Mouse (Mus musculus): ENCODE measurements around the gene Neurod1. TPM values are rescaled to one million over a fixed set of nuclear protein-coding genes. Genes with fewer than 3 reads are reported as not detected.

Neurod1 gene
- polyA plus RNA-seq (2012; rRNA removed), result 11.8 and 14.5 TPM in 2 replicates

GRCm38 (mm10) chr2:79456575-79457349, at the start of gene Neurod1, which contains the start of gene Cerkl:
Neurod1 (minus strand) TSS chr2:79456751.
Cerkl (minus strand) TSS chr2:79456785.
- H3K4me3 ChIP-seq (ENCODE audit: insufficient read depth, low read length), result peak within 1 kb of the TSS; percentile 47
- TF ChIP-seq POLR2A (IDR thresholded peaks at IDR 0.05; ENCODE audit: extremely low read depth, insufficient read depth, low read length), result no peak
- no peak for TF ChIP-seq CTCF (IDR thresholded peaks at IDR 0.05; ENCODE audit: extremely low read depth, insufficient read depth, low read length)
- H3K4me1 ChIP-seq (ENCODE audit: control insufficient read depth, insufficient read depth, low read length), result no peaks in the 10 kb centered on the region
- H3K27ac ChIP-seq (ENCODE audit: insufficient read depth, low read length), result peak within 1 kb of the TSS; percentile 69; the same call in 1 of the 2 replicates

GRCm38 (mm10) chr2:79498990-79499755, 42.6 kb upstream of the Neurod1 start:
- H3K27ac ChIP-seq (ENCODE audit: insufficient read depth, low read length), result no peak overlapping the region
- no peaks in the 10 kb centered on the region for H3K4me1 ChIP-seq (ENCODE audit: control insufficient read depth, insufficient read depth, low read length)
- H3K4me3 ChIP-seq (ENCODE audit: insufficient read depth, low read length), result no peak overlapping the region
- TF ChIP-seq POLR2A (IDR thresholded peaks at IDR 0.05; ENCODE audit: extremely low read depth, insufficient read depth, low read length) (no peak), CTCF (IDR thresholded peaks at IDR 0.05; ENCODE audit: extremely low read depth, insufficient read depth, low read length) (peak; percentile 98)

- H3K27ac ChIP-seq (ENCODE audit: insufficient read depth, low read length), result no peak overlapping the region
- no peaks in the 10 kb centered on the region for H3K4me1 ChIP-seq (ENCODE audit: control insufficient read depth, insufficient read depth, low read length)
- TF ChIP-seq POLR2A (IDR thresholded peaks at IDR 0.05; ENCODE audit: extremely low read depth, insufficient read depth, low read length) (no peak), CTCF (IDR thresholded peaks at IDR 0.05; ENCODE audit: extremely low read depth, insufficient read depth, low read length) (no peak)
- H3K4me3 ChIP-seq (ENCODE audit: insufficient read depth, low read length), result no peak overlapping the region
Observed at GRCm38 (mm10) chr2:79485127-79485526, 28.6 kb upstream of the Neurod1 start.

- no peak overlapping the region for H3K27ac ChIP-seq (ENCODE audit: insufficient read depth, low read length)
- TF ChIP-seq POLR2A (IDR thresholded peaks at IDR 0.05; ENCODE audit: extremely low read depth, insufficient read depth, low read length), result no peak
- TF ChIP-seq CTCF (IDR thresholded peaks at IDR 0.05; ENCODE audit: extremely low read depth, insufficient read depth, low read length), result no peak
- H3K4me1 ChIP-seq (ENCODE audit: control insufficient read depth, insufficient read depth, low read length), result no peaks in the 10 kb centered on the region
- no peak overlapping the region for H3K4me3 ChIP-seq (ENCODE audit: insufficient read depth, low read length)
Observed at GRCm38 (mm10) chr2:79482511-79482910, 26.0 kb upstream of the Neurod1 start.

GRCm38 (mm10) chr2:79462411-79462810, 5.9 kb upstream of the Neurod1 start:
- no peak for TF ChIP-seq CTCF (IDR thresholded peaks at IDR 0.05; ENCODE audit: extremely low read depth, insufficient read depth, low read length)
- TF ChIP-seq POLR2A (IDR thresholded peaks at IDR 0.05; ENCODE audit: extremely low read depth, insufficient read depth, low read length), result no peak
- no peak overlapping the region for H3K4me3 ChIP-seq (ENCODE audit: insufficient read depth, low read length)
- H3K27ac ChIP-seq (ENCODE audit: insufficient read depth, low read length), result no peak overlapping the region
- no peaks in the 10 kb centered on the region for H3K4me1 ChIP-seq (ENCODE audit: control insufficient read depth, insufficient read depth, low read length)

- Histone ChIP-seq H3K4me1 (ENCODE audit: control insufficient read depth, insufficient read depth, low read length) (no peaks in the 10 kb centered on the region), H3K27ac (ENCODE audit: insufficient read depth, low read length) (no peak overlapping the region), H3K4me3 (ENCODE audit: insufficient read depth, low read length) (no peak overlapping the region)
- TF ChIP-seq CTCF (IDR thresholded peaks at IDR 0.05; ENCODE audit: extremely low read depth, insufficient read depth, low read length), result no peak
- TF ChIP-seq POLR2A (IDR thresholded peaks at IDR 0.05; ENCODE audit: extremely low read depth, insufficient read depth, low read length), result no peak
Observed at GRCm38 (mm10) chr2:79461861-79462260, 5.3 kb upstream of the Neurod1 start.

GRCm38 (mm10) chr2:79460586-79460985, 4.0 kb upstream of the Neurod1 start:
- Histone ChIP-seq H3K4me3 (ENCODE audit: insufficient read depth, low read length) (no peak overlapping the region), H3K4me1 (ENCODE audit: control insufficient read depth, insufficient read depth, low read length) (no peaks in the 10 kb centered on the region), H3K27ac (ENCODE audit: insufficient read depth, low read length) (no peak overlapping the region)
- TF ChIP-seq POLR2A (IDR thresholded peaks at IDR 0.05; ENCODE audit: extremely low read depth, insufficient read depth, low read length), result no peak
- no peak for TF ChIP-seq CTCF (IDR thresholded peaks at IDR 0.05; ENCODE audit: extremely low read depth, insufficient read depth, low read length)

- Histone ChIP-seq H3K4me1 (ENCODE audit: control insufficient read depth, insufficient read depth, low read length) (no peaks in the 10 kb centered on the region), H3K4me3 (ENCODE audit: insufficient read depth, low read length) (no peak overlapping the region), H3K27ac (ENCODE audit: insufficient read depth, low read length) (no peak overlapping the region)
- no peak for TF ChIP-seq CTCF (IDR thresholded peaks at IDR 0.05; ENCODE audit: extremely low read depth, insufficient read depth, low read length)
- no peak for TF ChIP-seq POLR2A (IDR thresholded peaks at IDR 0.05; ENCODE audit: extremely low read depth, insufficient read depth, low read length)
Observed at GRCm38 (mm10) chr2:79460107-79460506, 3.6 kb upstream of the Neurod1 start.

- TF ChIP-seq CTCF (IDR thresholded peaks at IDR 0.05; ENCODE audit: extremely low read depth, insufficient read depth, low read length) (no peak), POLR2A (IDR thresholded peaks at IDR 0.05; ENCODE audit: extremely low read depth, insufficient read depth, low read length) (no peak)
Observed at GRCm38 (mm10) chr2:79459061-79460045, 2.8 kb upstream of the Neurod1 start.

More at GRCm38 (mm10) chr2:79459061-79460045, 2.8 kb upstream of the Neurod1 start:
- Histone ChIP-seq H3K27ac (ENCODE audit: insufficient read depth, low read length) (no peak overlapping the region), H3K4me3 (ENCODE audit: insufficient read depth, low read length) (no peak overlapping the region), H3K4me1 (ENCODE audit: control insufficient read depth, insufficient read depth, low read length) (no peaks in the 10 kb centered on the region)

Measured in cortical plate, adult 2 months (tissue).